16 mouse cellular contexts compared by ENCODE assay signal in genomic region chr10:43481179-43481578, GRCm38 (mm10). TPM values are rescaled to one million over a fixed set of nuclear protein-coding genes. Genes with fewer than 3 reads are reported as not detected.
DNase-seq lines count a peak whose midpoint lies in the region; ATAC-seq and TF ChIP-seq lines count a peak whose summit lies in the region.
"Had no signal": no experiment of that assay in that cellular context is flagged by ENCODE, and none has a peak within 500 bp of the region (broad histone marks: within the 10 kb centered on the region; RNA-seq: fewer than 3 reads in every experiment).

No protein-coding gene starts in this region.

- H3K9me3 ChIP-seq in heart, embryonic 14.5 days (ENCODE audit: control insufficient read depth, low read length) = no peaks in the 10 kb centered on the region
- H3K9me3 ChIP-seq in heart, embryonic 12.5 days (replicated peaks) = no peaks in the 10 kb centered on the region
- no peaks in the 10 kb centered on the region for H3K9me3 ChIP-seq in stomach, embryonic 15.5 days
- H3K9me3 ChIP-seq in stomach, postnatal 0 days (ENCODE audit: control insufficient read depth, low read length) = no peaks in the 10 kb centered on the region
- H3K9me3 ChIP-seq in limb, embryonic 12.5 days = no peaks in the 10 kb centered on the region
- H3K9me3 ChIP-seq: megakaryocyte, embryonic 14.5 days; neural tube, embryonic 13.5 days had no signal

- 40% methylated on average over 4 of the region's 4 CpGs for WGBS in heart, embryonic 14.5 days
- WGBS in heart, embryonic 12.5 days = 46% methylated on average over 4 of the region's 4 CpGs
- 42% methylated on average over 4 of the region's 4 CpGs for WGBS in stomach, embryonic 15.5 days
- WGBS in stomach, postnatal 0 days = 49% methylated on average over 4 of the region's 4 CpGs
- WGBS in limb, embryonic 12.5 days = 28% methylated on average over 4 of the region's 4 CpGs

- TF ChIP-seq EP300 in stomach, postnatal 0 days (optimal IDR thresholded peaks at IDR 0.05) = no peak

- H3K9ac ChIP-seq in heart, embryonic 14.5 days (ENCODE audit: low read length) = no peak overlapping the region
- no peak overlapping the region for H3K9ac ChIP-seq in heart, embryonic 12.5 days
- no peak overlapping the region for H3K9ac ChIP-seq in stomach, embryonic 15.5 days
- H3K9ac ChIP-seq in stomach, postnatal 0 days (ENCODE audit: low read length) = no peak overlapping the region
- H3K9ac ChIP-seq in limb, embryonic 12.5 days (replicated peaks) = no peak overlapping the region

- no peak overlapping the region for H3K4me3 ChIP-seq in heart, embryonic 14.5 days (ENCODE audit: control insufficient read depth in 1 of 2, insufficient read depth in 1 of 2, low read depth in 1 of 2, low read length in 2 of 2)
- no peak overlapping the region for H3K4me3 ChIP-seq in heart, embryonic 12.5 days
- H3K4me3 ChIP-seq in stomach, embryonic 15.5 days (replicated peaks) = no peak overlapping the region
- H3K4me3 ChIP-seq in stomach, postnatal 0 days (ENCODE audit: low read depth, low read length) = no peak overlapping the region
- no peak overlapping the region; the same call in 1 of the 2 replicates for H3K4me3 ChIP-seq in limb, embryonic 12.5 days (replicated peaks)

- 0 out of 2 replicates have a peak overlapping the region, but pooled peaks have one; percentile 96 for H3K4me2 ChIP-seq in heart, embryonic 14.5 days (ENCODE audit: low read length)
- no peak overlapping the region for H3K4me2 ChIP-seq in heart, embryonic 12.5 days
- peak overlapping the region; percentile 78; the same call in 1 of the 2 replicates for H3K4me2 ChIP-seq in stomach, embryonic 15.5 days
- H3K4me2 ChIP-seq in stomach, postnatal 0 days (replicated peaks; ENCODE audit: low read depth) = no peak overlapping the region
- peak overlapping the region; percentile 78 for H3K4me2 ChIP-seq in limb, embryonic 12.5 days

- no peak for ATAC-seq in heart, embryonic 14.5 days (ENCODE audit: insufficient number of reproducible peaks, insufficient read depth, low FRiP score, low read depth)
- ATAC-seq in heart, embryonic 12.5 days (ENCODE audit: insufficient number of reproducible peaks, low FRiP score) = no peak
- ATAC-seq in stomach, embryonic 15.5 days (ENCODE audit: insufficient read depth, low FRiP score, low read depth) = no peak
- ATAC-seq in stomach, postnatal 0 days (ENCODE audit: low FRiP score, low TSS enrichment) = no peak
- ATAC-seq in limb, embryonic 12.5 days (ENCODE audit: insufficient number of reproducible peaks, insufficient read depth, low FRiP score, low TSS enrichment, low read depth) = no peak

- no peak for TF ChIP-seq CTCF in stomach, postnatal 0 days (IDR thresholded peaks at IDR 0.05; ENCODE audit: low read depth)

- peaks cover 11 to 34% of the 10 kb centered on the region in 2 experiments; a peak in 3 of 4 replicates for H3K4me1 ChIP-seq in heart, embryonic 14.5 days (ENCODE audit: control insufficient read depth in 2 of 2, insufficient read depth in 2 of 2, low read length in 2 of 2)
- peaks cover 48% of the 10 kb centered on the region for H3K4me1 ChIP-seq in heart, embryonic 12.5 days (replicated peaks)
- H3K4me1 ChIP-seq in stomach, embryonic 15.5 days = peaks cover 26% of the 10 kb centered on the region
- no peaks in the 10 kb centered on the region for H3K4me1 ChIP-seq in stomach, postnatal 0 days (replicated peaks; ENCODE audit: control insufficient read depth, insufficient read depth)
- H3K4me1 ChIP-seq in limb, embryonic 12.5 days (replicated peaks) = peaks cover 43% of the 10 kb centered on the region

- H3K36me3 ChIP-seq in heart, embryonic 14.5 days (ENCODE audit: control insufficient read depth, insufficient read depth, low read length) = no peaks in the 10 kb centered on the region
- no peaks in the 10 kb centered on the region for H3K36me3 ChIP-seq in heart, embryonic 12.5 days
- no peaks in the 10 kb centered on the region for H3K36me3 ChIP-seq in stomach, embryonic 15.5 days
- H3K36me3 ChIP-seq in stomach, postnatal 0 days (ENCODE audit: control insufficient read depth, insufficient read depth, low read length) = no peaks in the 10 kb centered on the region
- H3K36me3 ChIP-seq in limb, embryonic 12.5 days = no peaks in the 10 kb centered on the region
- H3K36me3 ChIP-seq: neural tube, embryonic 13.5 days had no signal

- H3K27ac ChIP-seq in heart, embryonic 14.5 days (replicated peaks in 1 of 2; ENCODE audit: control insufficient read depth in 1 of 2, insufficient read depth in 1 of 2, low read depth in 2 of 2, low read length in 2 of 2) = no peak overlapping the region
- no peak overlapping the region for H3K27ac ChIP-seq in heart, embryonic 12.5 days (ENCODE audit: poor library complexity, severe bottlenecking)
- H3K27ac ChIP-seq in stomach, embryonic 15.5 days = no peak overlapping the region
- H3K27ac ChIP-seq in stomach, postnatal 0 days (replicated peaks) = no peak overlapping the region
- H3K27ac ChIP-seq in limb, embryonic 12.5 days = no peak overlapping the region
- H3K27ac ChIP-seq: hindbrain, embryonic 14.5 days; neural tube, embryonic 13.5 days had no signal

- no peak for DNase-seq in stomach, postnatal 0 days (ENCODE audit: low spot score)
- DNase-seq in spleen, postnatal 10 days (ENCODE audit: low spot score in 2 of 2) = no peak
- DNase-seq in left cerebral cortex, adult 11 months (ENCODE audit: low spot score) = no peak
- DNase-seq in heart, adult 9 months (ENCODE audit: low spot score in 2 of 2) = no peak
- DNase-seq: adrenal gland, adult 2 months; cerebellum, adult 11 months; lung, adult 2 months; right cerebral cortex, adult 18-20 months; thymus, adult 2 months had no signal

- H3K27me3 ChIP-seq in heart, embryonic 14.5 days (ENCODE audit: control insufficient read depth, insufficient read depth, low read length) = no peaks in the 10 kb centered on the region
- no peaks in the 10 kb centered on the region for H3K27me3 ChIP-seq in heart, embryonic 12.5 days (replicated peaks)
- H3K27me3 ChIP-seq in stomach, embryonic 15.5 days (replicated peaks) = no peaks in the 10 kb centered on the region
- no peaks in the 10 kb centered on the region for H3K27me3 ChIP-seq in stomach, postnatal 0 days (ENCODE audit: control insufficient read depth, insufficient read depth, low read length)
- H3K27me3 ChIP-seq in limb, embryonic 12.5 days = no peaks in the 10 kb centered on the region
- H3K27me3 ChIP-seq: megakaryocyte, embryonic 14.5 days; neural tube, embryonic 13.5 days had no signal

RNA-seq across cellular contexts. Expression of gene Bend3, which starts 2.5 kb away (rescaled TPM):
- 4.6 and 5.6 TPM in 2 replicates for polyA plus RNA-seq in heart, embryonic 14.5 days (2014; fragmentation: Nextera tagmentation; extraction: Ambion mirVana)
- polyA plus RNA-seq in heart, embryonic 12.5 days (2016; fragmentation: Nextera tagmentation; extraction: Ambion mirVana) = 5.3 and 6.0 TPM in 2 replicates
- 3.2 and 4.0 TPM in 2 replicates for polyA plus RNA-seq in stomach, embryonic 15.5 days (2015; fragmentation: Nextera tagmentation; extraction: Ambion mirVana)
- polyA plus RNA-seq in stomach, postnatal 0 days (2015; fragmentation: Nextera tagmentation; extraction: Ambion mirVana) = 0.61 and 0.97 TPM in 2 replicates
- polyA plus RNA-seq in limb, embryonic 12.5 days (2016; fragmentation: Nextera tagmentation; extraction: Ambion mirVana) = 5.8 and 5.9 TPM in 2 replicates

RNA-seq across cellular contexts. Expression of gene Gm9803, which starts 42.7 kb away (rescaled TPM):
- polyA plus RNA-seq in heart, embryonic 14.5 days (2014; fragmentation: Nextera tagmentation; extraction: Ambion mirVana) = 16.6 and 19.3 TPM in 2 replicates
- polyA plus RNA-seq in heart, embryonic 12.5 days (2016; fragmentation: Nextera tagmentation; extraction: Ambion mirVana) = 8.2 and 15.3 TPM in 2 replicates
- polyA plus RNA-seq in stomach, embryonic 15.5 days (2015; fragmentation: Nextera tagmentation; extraction: Ambion mirVana) = 9.6 and 36.0 TPM in 2 replicates
- 14.3 and 14.8 TPM in 2 replicates for polyA plus RNA-seq in stomach, postnatal 0 days (2015; fragmentation: Nextera tagmentation; extraction: Ambion mirVana)
- polyA plus RNA-seq in limb, embryonic 12.5 days (2016; fragmentation: Nextera tagmentation; extraction: Ambion mirVana) = 12.8 and 14.1 TPM in 2 replicates

RNA-seq across cellular contexts. Expression of gene 1700021F05Rik, which starts 59.6 kb away (rescaled TPM):
- 90.8 and 94.3 TPM in 2 replicates for polyA plus RNA-seq in heart, embryonic 14.5 days (2014; fragmentation: Nextera tagmentation; extraction: Ambion mirVana)
- polyA plus RNA-seq in heart, embryonic 12.5 days (2016; fragmentation: Nextera tagmentation; extraction: Ambion mirVana) = 81.8 and 91.2 TPM in 2 replicates
- polyA plus RNA-seq in stomach, embryonic 15.5 days (2015; fragmentation: Nextera tagmentation; extraction: Ambion mirVana) = 64.6 and 66.9 TPM in 2 replicates
- polyA plus RNA-seq in stomach, postnatal 0 days (2015; fragmentation: Nextera tagmentation; extraction: Ambion mirVana) = 47.0 and 48.9 TPM in 2 replicates
- polyA plus RNA-seq in limb, embryonic 12.5 days (2016; fragmentation: Nextera tagmentation; extraction: Ambion mirVana) = 55.6 and 64.2 TPM in 2 replicates

Comparison
In these comparisons a context has a peak if more than half of its experiments do, and no peak if none do; other contexts are left out.
1. H3K4me2 ChIP-seq: peak in heart, embryonic 14.5 days (single experiment), stomach, embryonic 15.5 days (single experiment) and limb, embryonic 12.5 days (single experiment); none in heart, embryonic 12.5 days (single experiment) and stomach, postnatal 0 days (single experiment).